Mouse (Mus musculus) megakaryocyte, embryonic 14.5 days (primary cell): ENCODE measurements around the gene Rhoc.

Experiments used
- FLI1 ChIP-seq: IDR thresholded peaks from 2 replicates; pipeline ENCODE4 v1.6.1; 2012; ENCODE audit warnings: low read length, inconsistent platforms, mixed read lengths
- GATA1 ChIP-seq: IDR thresholded peaks from 3 replicates; pipeline ENCODE4 v1.6.1; 2012; ENCODE audit warnings: mixed read lengths, low read length, inconsistent platforms, borderline replicate concordance

GRCm38 (mm10) chr3:104767141-104767540 lies 21.0 kb upstream of the Rhoc start:
- TF ChIP-seq GATA1 (no peak), FLI1 (no peak)
